Mouse (Mus musculus) lung, adult 2 months (tissue): ENCODE data around the gene Gm10642.

Experiments
- CTCF ChIP-seq: fragments of 200-500 bp; IDR thresholded peaks from 2 replicates; pipeline ENCODE4 v1.5.1; 2011; ENCODE audit warnings: mild to moderate bottlenecking, low read length, control low read depth; ENCODE audit not compliant: insufficient read depth
- POLR2A ChIP-seq: fragments of 200-500 bp; IDR thresholded peaks from 2 replicates; pipeline ENCODE4 v1.6.1; 2011; ENCODE audit warnings: low read depth, mild to moderate bottlenecking, control low read depth, low read length, borderline replicate concordance; ENCODE audit errors: extremely low read depth

- TF ChIP-seq POLR2A, result no peak
- TF ChIP-seq CTCF, result no peak
Observed at GRCm38 (mm10) chr9:70706444-70706843, 50.4 kb downstream of the Gm10642 start.
